Mouse (Mus musculus) forebrain, embryonic 13.5 days (tissue): ENCODE measurements around the gene Dnajc10. TPM values are rescaled to one million over a fixed set of nuclear protein-coding genes. Genes with fewer than 3 reads are reported as not detected.
A peak's percentile ranks its signal among the peaks of the same experiment; 100 is the strongest.

Experiments
- ATAC-seq: fragments of 200-750 bp; cut with Nextera tagmentation; 2 replicates; pipeline ENCODE4 v1.8.0; 2017
- H3K27ac ChIP-seq: fragments of 300-500 bp; sonication (generic); 2 replicates; pipeline ENCODE4 v1.5.1; 2015; ENCODE audit warnings: inconsistent platforms, mild to moderate bottlenecking, moderate library complexity
- H3K27me3 ChIP-seq: fragments of 300-500 bp; sonication (generic); 2 replicates; pipeline ENCODE4 v1.6.1; 2015; ENCODE audit warnings: mild to moderate bottlenecking, inconsistent platforms
- H3K36me3 ChIP-seq: fragments of 300-500 bp; sonication (generic); 2 replicates; pipeline ENCODE4 v1.6.1; 2015; ENCODE audit warnings: mild to moderate bottlenecking, inconsistent platforms; ENCODE audit not compliant: poor library complexity, severe bottlenecking
- H3K4me1 ChIP-seq: fragments of 300-500 bp; sonication (generic); 2 replicates; pipeline ENCODE4 v1.6.1; 2015; ENCODE audit warnings: inconsistent platforms
- H3K4me2 ChIP-seq: fragments of 300-500 bp; sonication (generic); 2 replicates; pipeline ENCODE4 v1.6.1; 2015; ENCODE audit warnings: inconsistent platforms, mild to moderate bottlenecking, moderate library complexity
- H3K4me3 ChIP-seq: fragments of 300-500 bp; sonication (generic); 2 replicates; pipeline ENCODE4 v1.5.1; 2015; ENCODE audit warnings: mild to moderate bottlenecking, inconsistent platforms
- H3K9ac ChIP-seq: fragments of 300-500 bp; sonication (generic); 2 replicates; pipeline ENCODE4 v1.6.1; 2015; ENCODE audit warnings: mild to moderate bottlenecking, inconsistent platforms
- H3K9me3 ChIP-seq: fragments of 300-500 bp; sonication (generic); replicated peaks from 2 replicates; pipeline ENCODE4 v1.6.1; 2016; ENCODE audit warnings: inconsistent platforms
- WGBS: fragments of 180-500 bp; shearing (Covaris S2); methylation state at CpG from one replicate; pipeline ENCODE4 v1.1.7; 2015; 5-methylcytosine and 5-hydroxymethylcytosine counted together
- polyA plus RNA-seq: library from polyadenylated mRNA; unstranded; fragments of >200 nt; fragmentation: Nextera tagmentation; extraction: Ambion mirVana; gene quantifications from 2 replicates; pipeline ENCODE4 v1.2.1, GENCODE M21; 2015

Dnajc10 gene
- polyA plus RNA-seq, 1 experiment from 2014 or later = 52.8 TPM

- no peak overlapping the region for H3K4me2 ChIP-seq
- 93% methylated on average over 2 of the region's 2 CpGs for WGBS
- no peak for ATAC-seq
- H3K27me3 ChIP-seq = no peaks in the 10 kb centered on the region
- H3K4me3 ChIP-seq = no peak overlapping the region
- no peaks in the 10 kb centered on the region for H3K9me3 ChIP-seq
- H3K4me1 ChIP-seq = no peaks in the 10 kb centered on the region
- H3K36me3 ChIP-seq = no peaks in the 10 kb centered on the region
- H3K9ac ChIP-seq = no peak overlapping the region
- no peak overlapping the region for H3K27ac ChIP-seq
These were observed 11.3 kb upstream of the Dnajc10 start for GRCm38 (mm10) chr2:80303957-80304356.

DNA sequence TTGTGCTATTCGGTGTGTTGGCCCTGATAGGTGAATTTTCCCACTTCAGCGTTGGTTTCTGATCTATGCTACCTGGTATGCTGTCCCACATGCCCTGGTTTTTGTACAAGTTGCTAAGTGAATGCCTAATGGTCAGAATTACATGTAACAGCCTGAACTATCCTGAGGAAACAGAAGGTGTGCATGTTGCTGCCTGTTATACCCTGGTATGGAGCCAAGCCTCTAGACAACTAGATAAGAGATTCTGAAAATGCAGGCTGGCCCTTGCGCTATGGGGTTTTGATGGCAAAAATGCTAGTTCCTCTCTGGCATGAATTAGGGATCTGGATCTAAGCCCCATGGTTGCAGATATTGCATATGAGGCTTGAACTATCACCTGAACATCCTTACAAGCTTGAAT lies 7.6 kb upstream of the Dnajc10 start:
- Histone ChIP-seq H3K36me3 (no peaks in the 10 kb centered on the region), H3K4me3 (no peak overlapping the region), H3K9me3 (no peaks in the 10 kb centered on the region), H3K27me3 (0 out of 2 replicates have a peak, but pooled peaks cover 5% of the 10 kb centered on the region), H3K4me1 (no peaks in the 10 kb centered on the region), H3K27ac (no peak overlapping the region), H3K4me2 (no peak overlapping the region), H3K9ac (no peak overlapping the region)
- WGBS = 89% methylated on average over 3 of the region's 3 CpGs
- ATAC-seq = no peak

DNA sequence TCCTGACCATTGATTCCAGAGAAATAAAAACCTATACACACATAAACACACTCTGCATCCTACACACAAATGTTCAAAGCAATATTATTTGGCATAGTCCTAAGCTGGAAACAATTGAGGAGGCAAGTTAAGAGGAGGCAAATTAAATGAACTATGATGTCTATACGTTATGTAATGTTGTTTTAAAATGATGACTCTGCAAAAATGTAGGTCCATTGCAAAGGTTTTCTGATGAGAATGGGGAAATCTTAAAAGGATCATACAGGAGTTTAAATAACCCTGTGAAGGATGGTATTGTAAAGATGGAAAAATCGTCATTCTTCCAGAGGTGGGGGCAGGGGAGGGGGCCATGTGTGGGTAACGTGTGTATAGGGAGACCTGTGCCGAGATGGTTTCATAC lies 5.5 kb upstream of the Dnajc10 start:
- Histone ChIP-seq H3K9ac (no peak overlapping the region), H3K4me2 (no peak overlapping the region), H3K27ac (no peak overlapping the region), H3K36me3 (no peaks in the 10 kb centered on the region), H3K4me1 (peaks cover 2% of the 10 kb centered on the region; the same call in 1 of the 2 replicates), H3K9me3 (no peaks in the 10 kb centered on the region), H3K27me3 (0 out of 2 replicates have a peak, but pooled peaks cover 5% of the 10 kb centered on the region), H3K4me3 (no peak overlapping the region)
- no peak for ATAC-seq
- 73% methylated on average over 4 of the region's 4 CpGs for WGBS

GRCm38 (mm10) chr2:80310772-80311171 lies 4.5 kb upstream of the Dnajc10 start:
- no peak overlapping the region for H3K4me3 ChIP-seq
- no peaks in the 10 kb centered on the region for H3K9me3 ChIP-seq
- H3K9ac ChIP-seq = no peak overlapping the region
- no peak overlapping the region for H3K4me2 ChIP-seq
- WGBS = 82% methylated on average over 4 of the region's 4 CpGs
- peaks cover 4% of the 10 kb centered on the region; the same call in 1 of the 2 replicates for H3K4me1 ChIP-seq
- H3K27me3 ChIP-seq = 0 out of 2 replicates have a peak, but pooled peaks cover 5% of the 10 kb centered on the region
- H3K27ac ChIP-seq = no peak overlapping the region
- ATAC-seq = no peak
- H3K36me3 ChIP-seq = no peaks in the 10 kb centered on the region

DNA sequence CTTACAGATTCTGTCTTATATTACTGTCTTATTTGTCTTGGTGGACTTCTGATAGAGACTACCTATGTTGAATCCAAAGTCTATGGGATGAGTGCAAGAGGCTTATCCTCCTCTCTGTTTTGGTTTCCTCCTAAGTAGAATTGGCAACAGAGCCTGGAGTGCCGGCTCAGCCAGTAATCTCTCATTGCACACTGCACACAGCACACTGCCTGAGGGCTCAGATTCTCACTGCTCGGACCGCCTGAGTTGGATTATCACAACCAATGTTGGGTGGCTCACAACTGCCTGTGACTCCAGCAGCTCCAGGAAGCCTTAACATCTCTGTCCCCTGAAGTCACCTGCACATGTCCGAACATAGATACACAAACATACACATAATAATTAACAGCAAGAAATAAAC lies 3.9 kb upstream of the Dnajc10 start:
- 0 out of 2 replicates have a peak, but pooled peaks cover 5% of the 10 kb centered on the region for H3K27me3 ChIP-seq
- no peak overlapping the region for H3K4me3 ChIP-seq
- H3K9me3 ChIP-seq = no peaks in the 10 kb centered on the region
- no peak overlapping the region for H3K4me2 ChIP-seq
- no peak overlapping the region for H3K9ac ChIP-seq
- no peak for ATAC-seq
- WGBS = 67% methylated on average over 4 of the region's 4 CpGs
- no peaks in the 10 kb centered on the region for H3K36me3 ChIP-seq
- H3K4me1 ChIP-seq = peaks cover 9% of the 10 kb centered on the region
- H3K27ac ChIP-seq = no peak overlapping the region

- no peak for ATAC-seq
- Histone ChIP-seq H3K9me3 (no peaks in the 10 kb centered on the region), H3K27me3 (0 out of 2 replicates have a peak, but pooled peaks cover 5% of the 10 kb centered on the region), H3K4me2 (no peak overlapping the region), H3K27ac (no peak overlapping the region), H3K4me1 (peaks cover 13% of the 10 kb centered on the region), H3K4me3 (no peak overlapping the region), H3K36me3 (no peaks in the 10 kb centered on the region; the same call in 1 of the 2 replicates), H3K9ac (no peak overlapping the region)
- WGBS = 43% methylated on average over 1 of the region's 1 CpGs
These were observed 1.1 kb upstream of the Dnajc10 start for GRCm38 (mm10) chr2:80314201-80314600.

GRCm38 (mm10) chr2:80314854-80315241 lies 418 bp upstream of the Dnajc10 start:
- peaks cover 13% of the 10 kb centered on the region for H3K4me1 ChIP-seq
- no peaks in the 10 kb centered on the region for H3K9me3 ChIP-seq
- H3K27me3 ChIP-seq = 0 out of 2 replicates have a peak, but pooled peaks cover 5% of the 10 kb centered on the region
- peak overlapping the region; percentile 81 for H3K4me3 ChIP-seq
- H3K27ac ChIP-seq = peak overlapping the region; percentile 98; the same call in 1 of the 2 replicates
- WGBS = 56% methylated on average over 7 of the region's 7 CpGs
- H3K36me3 ChIP-seq = peaks cover 4% of the 10 kb centered on the region
- peak overlapping the region; percentile 93 for H3K9ac ChIP-seq
- ATAC-seq = no peak; the same call in 1 of the 2 replicates
- H3K4me2 ChIP-seq = peak overlapping the region; percentile 63

DNA sequence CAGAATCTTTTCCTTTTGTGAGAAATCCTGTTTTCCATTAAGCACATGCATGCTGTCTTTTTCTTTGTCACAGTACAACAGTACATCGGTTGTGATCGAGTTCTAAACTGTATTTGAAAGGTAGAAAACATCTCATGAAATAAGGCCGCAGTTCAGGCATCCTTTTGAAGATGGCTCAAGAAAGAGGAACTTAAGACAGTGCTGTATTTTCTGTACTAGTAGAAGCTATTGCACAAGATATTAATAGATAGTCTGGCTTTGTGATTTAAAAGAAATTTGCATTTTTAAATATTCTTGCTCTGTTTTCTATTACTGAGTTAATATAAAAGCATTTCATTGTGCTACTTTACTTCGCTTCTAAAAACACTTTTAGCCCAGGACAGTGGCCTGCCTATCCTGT lies 7.6 kb downstream of the Dnajc10 start:
- H3K27me3 ChIP-seq = no peaks in the 10 kb centered on the region
- no peak overlapping the region for H3K9ac ChIP-seq
- no peak for ATAC-seq
- H3K4me3 ChIP-seq = no peak overlapping the region
- H3K36me3 ChIP-seq = peaks cover 59% of the 10 kb centered on the region
- 97% methylated on average over 4 of the region's 4 CpGs for WGBS
- no peak overlapping the region for H3K27ac ChIP-seq
- no peaks in the 10 kb centered on the region for H3K4me1 ChIP-seq
- no peaks in the 10 kb centered on the region for H3K9me3 ChIP-seq
- no peak overlapping the region for H3K4me2 ChIP-seq

GRCm38 (mm10) chr2:80325779-80326178 lies 10.5 kb downstream of the Dnajc10 start:
- Histone ChIP-seq H3K27me3 (no peaks in the 10 kb centered on the region), H3K9ac (no peak overlapping the region), H3K4me2 (no peak overlapping the region), H3K9me3 (no peaks in the 10 kb centered on the region), H3K4me3 (no peak overlapping the region), H3K36me3 (peaks cover 65% of the 10 kb centered on the region), H3K4me1 (no peaks in the 10 kb centered on the region), H3K27ac (no peak overlapping the region)
- no peak for ATAC-seq
- WGBS = 90% methylated on average over 2 of the region's 2 CpGs

- 94% methylated on average over 6 of the region's 6 CpGs for WGBS
- no peak for ATAC-seq
- no peak overlapping the region for H3K9ac ChIP-seq
- no peak overlapping the region for H3K4me3 ChIP-seq
- H3K27me3 ChIP-seq = no peaks in the 10 kb centered on the region
- H3K4me1 ChIP-seq = no peaks in the 10 kb centered on the region
- H3K9me3 ChIP-seq = no peaks in the 10 kb centered on the region
- peaks cover 61% of the 10 kb centered on the region for H3K36me3 ChIP-seq
- no peak overlapping the region for H3K27ac ChIP-seq
- H3K4me2 ChIP-seq = no peak overlapping the region
These were observed 12.0 kb downstream of the Dnajc10 start for GRCm38 (mm10) chr2:80327272-80327671.

GRCm38 (mm10) chr2:80328961-80329653 lies 13.8 kb downstream of the Dnajc10 start:
- ATAC-seq = no peak
- no peaks in the 10 kb centered on the region for H3K4me1 ChIP-seq
- no peaks in the 10 kb centered on the region for H3K27me3 ChIP-seq
- 95% methylated on average over 7 of the region's 7 CpGs for WGBS
- H3K4me2 ChIP-seq = no peak overlapping the region
- no peak overlapping the region for H3K9ac ChIP-seq
- H3K4me3 ChIP-seq = no peak overlapping the region
- H3K9me3 ChIP-seq = no peaks in the 10 kb centered on the region
- H3K27ac ChIP-seq = no peak overlapping the region
- H3K36me3 ChIP-seq = peaks cover 53% of the 10 kb centered on the region

- Histone ChIP-seq H3K27ac (no peak overlapping the region), H3K36me3 (peaks cover 71% of the 10 kb centered on the region), H3K9ac (no peak overlapping the region), H3K4me1 (no peaks in the 10 kb centered on the region), H3K4me3 (no peak overlapping the region), H3K27me3 (no peaks in the 10 kb centered on the region), H3K9me3 (no peaks in the 10 kb centered on the region), H3K4me2 (no peak overlapping the region)
- 98% methylated on average over 9 of the region's 9 CpGs for WGBS
- no peak for ATAC-seq
These were observed 25.3 kb downstream of the Dnajc10 start for GRCm38 (mm10) chr2:80340537-80340936.

DNA sequence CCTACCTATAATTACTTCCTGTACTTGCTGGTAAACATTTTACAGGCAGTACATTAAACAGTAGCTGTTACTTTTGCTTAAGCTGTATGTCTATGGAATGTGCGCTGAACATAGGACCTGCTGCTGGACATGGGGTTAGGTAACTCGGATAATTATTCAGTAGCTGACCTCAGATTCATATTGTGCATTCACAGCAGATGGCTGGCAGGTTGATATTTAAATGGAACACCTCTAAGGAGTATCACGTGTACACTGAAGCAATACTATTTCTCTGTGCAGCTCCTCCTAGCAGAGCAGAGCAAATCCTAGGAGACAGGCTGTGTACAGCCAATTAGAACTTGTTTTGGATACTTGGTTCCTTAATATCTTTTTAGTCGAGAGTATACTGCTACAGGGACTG lies 39.3 kb downstream of the Dnajc10 start:
- no peak overlapping the region for H3K9ac ChIP-seq
- H3K4me3 ChIP-seq = no peak overlapping the region
- no peak overlapping the region for H3K4me2 ChIP-seq
- H3K27ac ChIP-seq = no peak overlapping the region
- no peaks in the 10 kb centered on the region for H3K9me3 ChIP-seq
- no peak for ATAC-seq
- H3K4me1 ChIP-seq = no peaks in the 10 kb centered on the region
- 86% methylated on average over 4 of the region's 4 CpGs for WGBS
- H3K36me3 ChIP-seq = peaks cover 43% of the 10 kb centered on the region
- no peaks in the 10 kb centered on the region for H3K27me3 ChIP-seq
